Mouse (Mus musculus): ENCODE results near the gene Shtn1. TPM values are rescaled to one million over a fixed set of nuclear protein-coding genes. Genes with fewer than 3 reads are reported as not detected.

Shtn1 gene
- polyA plus RNA-seq, 1 experiment from 2014 or later: 12.9 TPM

GRCm38 (mm10) chr19:59048852-59049251 lies 27.0 kb downstream of the Shtn1 start:
- Histone ChIP-seq H3K9me3 (no peaks in the 10 kb centered on the region), H3K9ac (no peak overlapping the region), H3K4me1 (peaks cover 3% of the 10 kb centered on the region; the same call in 1 of the 2 replicates), H3K4me3 (no peak overlapping the region), H3K4me2 (replicated peaks) (no peak overlapping the region), H3K36me3 (no peaks in the 10 kb centered on the region), H3K27me3 (replicated peaks) (no peaks in the 10 kb centered on the region), H3K27ac (no peak overlapping the region)
- ATAC-seq (ENCODE audit: low FRiP score, low read depth): no peak
- WGBS: 90% methylated on average over 6 of the region's 6 CpGs

- Histone ChIP-seq H3K9ac (no peak overlapping the region), H3K4me2 (replicated peaks) (no peak overlapping the region), H3K27me3 (replicated peaks) (no peaks in the 10 kb centered on the region), H3K36me3 (no peaks in the 10 kb centered on the region), H3K4me3 (no peak overlapping the region), H3K27ac (no peak overlapping the region), H3K9me3 (no peaks in the 10 kb centered on the region), H3K4me1 (peaks cover 6% of the 10 kb centered on the region; the same call in 1 of the 2 replicates)
- WGBS: 82% methylated on average over 5 of the region's 5 CpGs
- no peak for ATAC-seq (ENCODE audit: low FRiP score, low read depth)
These were observed 28.4 kb downstream of the Shtn1 start for GRCm38 (mm10) chr19:59047511-59047910.

GRCm38 (mm10) chr19:59041086-59041485 lies 34.8 kb downstream of the Shtn1 start:
- Histone ChIP-seq H3K27me3 (replicated peaks) (no peaks in the 10 kb centered on the region), H3K4me1 (peaks cover 6% of the 10 kb centered on the region; the same call in 1 of the 2 replicates), H3K36me3 (no peaks in the 10 kb centered on the region), H3K9me3 (no peaks in the 10 kb centered on the region), H3K4me2 (replicated peaks) (no peak overlapping the region), H3K27ac (no peak overlapping the region), H3K4me3 (no peak overlapping the region), H3K9ac (no peak overlapping the region)
- WGBS: 84% methylated on average over 3 of the region's 3 CpGs
- no peak for ATAC-seq (ENCODE audit: low FRiP score, low read depth)

GRCm38 (mm10) chr19:59038793-59039192 lies 37.1 kb downstream of the Shtn1 start:
- 87% methylated on average over 4 of the region's 4 CpGs for WGBS
- no peak for ATAC-seq (ENCODE audit: low FRiP score, low read depth)
- Histone ChIP-seq H3K9ac (no peak overlapping the region), H3K27me3 (replicated peaks) (no peaks in the 10 kb centered on the region), H3K27ac (no peak overlapping the region), H3K4me3 (no peak overlapping the region), H3K36me3 (no peaks in the 10 kb centered on the region; the same call in 1 of the 2 replicates), H3K4me2 (replicated peaks) (no peak overlapping the region), H3K9me3 (no peaks in the 10 kb centered on the region), H3K4me1 (0 out of 2 replicates have a peak, but pooled peaks cover 3% of the 10 kb centered on the region)

GRCm38 (mm10) chr19:59036811-59037210 lies 39.1 kb downstream of the Shtn1 start:
- Histone ChIP-seq H3K36me3 (no peaks in the 10 kb centered on the region; the same call in 1 of the 2 replicates), H3K4me2 (replicated peaks) (no peak overlapping the region), H3K9me3 (no peaks in the 10 kb centered on the region), H3K27ac (no peak overlapping the region), H3K4me3 (no peak overlapping the region), H3K9ac (no peak overlapping the region), H3K4me1 (no peaks in the 10 kb centered on the region), H3K27me3 (replicated peaks) (no peaks in the 10 kb centered on the region)
- no peak for ATAC-seq (ENCODE audit: low FRiP score, low read depth)
- 65% methylated on average over 3 of the region's 3 CpGs for WGBS

GRCm38 (mm10) chr19:59033241-59033640 lies 42.7 kb downstream of the Shtn1 start:
- Histone ChIP-seq H3K27ac (no peak overlapping the region), H3K4me1 (no peaks in the 10 kb centered on the region), H3K9ac (no peak overlapping the region), H3K27me3 (replicated peaks) (no peaks in the 10 kb centered on the region), H3K36me3 (no peaks in the 10 kb centered on the region; the same call in 1 of the 2 replicates), H3K4me3 (no peak overlapping the region), H3K4me2 (replicated peaks) (no peak overlapping the region), H3K9me3 (no peaks in the 10 kb centered on the region)
- ATAC-seq (ENCODE audit: low FRiP score, low read depth): no peak
- WGBS: 67% methylated on average over 4 of the region's 4 CpGs

- Histone ChIP-seq H3K4me1 (no peaks in the 10 kb centered on the region), H3K4me3 (no peak overlapping the region), H3K4me2 (replicated peaks) (no peak overlapping the region), H3K27me3 (replicated peaks) (no peaks in the 10 kb centered on the region), H3K36me3 (no peaks in the 10 kb centered on the region; the same call in 1 of the 2 replicates), H3K9ac (no peak overlapping the region), H3K27ac (no peak overlapping the region), H3K9me3 (no peaks in the 10 kb centered on the region)
- no peak for ATAC-seq (ENCODE audit: low FRiP score, low read depth)
- 88% methylated on average over 1 of the region's 1 CpGs for WGBS
These were observed 45.7 kb downstream of the Shtn1 start for GRCm38 (mm10) chr19:59030221-59030620.

- ATAC-seq (ENCODE audit: low FRiP score, low read depth): peak; percentile 56; the same call in 1 of the 2 replicates
- Histone ChIP-seq H3K27ac (no peak overlapping the region), H3K4me1 (no peaks in the 10 kb centered on the region), H3K9ac (no peak overlapping the region), H3K27me3 (replicated peaks) (no peaks in the 10 kb centered on the region), H3K36me3 (no peaks in the 10 kb centered on the region), H3K4me3 (no peak overlapping the region), H3K4me2 (replicated peaks) (no peak overlapping the region), H3K9me3 (no peaks in the 10 kb centered on the region)
- WGBS: 29% methylated on average over 9 of the region's 9 CpGs
These were observed 46.9 kb downstream of the Shtn1 start for GRCm38 (mm10) chr19:59029011-59029410.

- no peak for ATAC-seq (ENCODE audit: low FRiP score, low read depth)
- H3K27me3 ChIP-seq (replicated peaks): no peaks in the 10 kb centered on the region
- no peak overlapping the region for H3K4me3 ChIP-seq
- H3K36me3 ChIP-seq: no peaks in the 10 kb centered on the region
- no peaks in the 10 kb centered on the region for H3K4me1 ChIP-seq
- H3K27ac ChIP-seq: no peak overlapping the region
- WGBS: 85% methylated on average over 3 of the region's 3 CpGs
- H3K9me3 ChIP-seq: no peaks in the 10 kb centered on the region
- no peak overlapping the region for H3K9ac ChIP-seq
- H3K4me2 ChIP-seq (replicated peaks): no peak overlapping the region
These were observed 47.8 kb downstream of the Shtn1 start for GRCm38 (mm10) chr19:59028130-59028529.

- no peak overlapping the region for H3K9ac ChIP-seq
- H3K4me1 ChIP-seq: no peaks in the 10 kb centered on the region
- WGBS: 98% methylated on average over 3 of the region's 3 CpGs
- H3K4me2 ChIP-seq (replicated peaks): no peak overlapping the region
- no peak overlapping the region for H3K4me3 ChIP-seq
- H3K36me3 ChIP-seq: peaks cover 9% of the 10 kb centered on the region; the same call in 1 of the 2 replicates
- H3K27me3 ChIP-seq (replicated peaks): no peaks in the 10 kb centered on the region
- peaks cover 4% of the 10 kb centered on the region; the same call in 1 of the 2 replicates for H3K9me3 ChIP-seq
- no peak overlapping the region for H3K27ac ChIP-seq
- ATAC-seq (ENCODE audit: low FRiP score, low read depth): no peak
These were observed 52.0 kb downstream of the Shtn1 start for GRCm38 (mm10) chr19:59023876-59024275.

- no peaks in the 10 kb centered on the region for H3K4me1 ChIP-seq
- no peak overlapping the region for H3K27ac ChIP-seq
- peaks cover 4% of the 10 kb centered on the region; the same call in 1 of the 2 replicates for H3K9me3 ChIP-seq
- H3K4me2 ChIP-seq (replicated peaks): no peak overlapping the region
- peaks cover 9% of the 10 kb centered on the region; the same call in 1 of the 2 replicates for H3K36me3 ChIP-seq
- no peak for ATAC-seq (ENCODE audit: low FRiP score, low read depth)
- H3K9ac ChIP-seq: no peak overlapping the region
- H3K4me3 ChIP-seq: no peak overlapping the region
- H3K27me3 ChIP-seq (replicated peaks): no peaks in the 10 kb centered on the region
These were observed 54.3 kb downstream of the Shtn1 start for GRCm38 (mm10) chr19:59021644-59022043.

GRCm38 (mm10) chr19:59010802-59011201 lies 65.1 kb downstream of the Shtn1 start:
- ATAC-seq (ENCODE audit: low FRiP score, low read depth): no peak
- Histone ChIP-seq H3K27me3 (replicated peaks) (no peaks in the 10 kb centered on the region), H3K36me3 (no peaks in the 10 kb centered on the region), H3K9ac (no peak overlapping the region), H3K4me2 (replicated peaks) (no peak overlapping the region), H3K4me1 (no peaks in the 10 kb centered on the region), H3K27ac (no peak overlapping the region), H3K4me3 (no peak overlapping the region), H3K9me3 (no peaks in the 10 kb centered on the region)
- WGBS: 85% methylated on average over 5 of the region's 5 CpGs

GRCm38 (mm10) chr19:59006577-59007340 lies 69.1 kb downstream of the Shtn1 start:
- no peaks in the 10 kb centered on the region for H3K27me3 ChIP-seq (replicated peaks)
- no peaks in the 10 kb centered on the region for H3K4me1 ChIP-seq
- H3K9me3 ChIP-seq: no peaks in the 10 kb centered on the region
- WGBS: 65% methylated on average over 15 of the region's 15 CpGs
- H3K4me3 ChIP-seq: no peak overlapping the region
- H3K9ac ChIP-seq: no peak overlapping the region
- ATAC-seq (ENCODE audit: low FRiP score, low read depth): no peak
- no peak overlapping the region for H3K27ac ChIP-seq
- H3K4me2 ChIP-seq (replicated peaks): no peak overlapping the region
- no peaks in the 10 kb centered on the region for H3K36me3 ChIP-seq
